9 mouse cellular contexts compared by ENCODE assay signal in the genomic region with DNA sequence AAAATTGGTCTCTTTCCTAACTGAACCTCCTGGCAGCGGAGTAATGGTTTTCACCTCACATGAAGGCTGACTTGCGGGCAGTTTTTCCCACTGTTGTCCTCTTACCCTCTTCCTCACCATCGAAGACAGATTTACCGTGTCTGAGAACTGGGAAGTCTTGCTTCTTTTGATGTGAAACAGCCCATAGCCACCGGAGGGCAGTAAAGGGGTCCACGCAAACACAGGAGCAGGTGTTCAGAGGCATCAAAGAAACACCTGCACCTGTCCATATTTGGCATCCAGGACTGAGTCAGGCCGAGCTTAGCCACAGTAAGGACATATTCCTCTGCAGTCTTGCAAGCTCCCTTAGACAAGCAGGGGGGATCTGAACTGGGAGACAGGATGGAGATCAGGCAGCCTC. TPM values are rescaled to one million over a fixed set of nuclear protein-coding genes. Genes with fewer than 3 reads are reported as not detected.
DNase-seq lines count a peak whose midpoint lies in the region; ATAC-seq and TF ChIP-seq lines count a peak whose summit lies in the region.
"Had no signal": no experiment of that assay in that cellular context is flagged by ENCODE, and none has a peak within 500 bp of the region (broad histone marks: within the 10 kb centered on the region; RNA-seq: fewer than 3 reads in every experiment).

No protein-coding gene starts in this region.

- peak; percentile 53 for TF ChIP-seq CTCF in ES-Bruce4 (IDR thresholded peaks at IDR 0.05; ENCODE audit: low read depth, low read length)

- peak overlapping the region; percentile 67 for H3K4me2 ChIP-seq in heart, embryonic 12.5 days
- H3K4me2 ChIP-seq in embryonic facial prominence, embryonic 15.5 days (replicated peaks): peak overlapping the region; percentile 57
- H3K4me2 ChIP-seq in limb, embryonic 11.5 days (ENCODE audit: low read depth, severe bottlenecking): peak overlapping the region; percentile 35

- no peak for TF ChIP-seq EP300 in ES-Bruce4 (IDR thresholded peaks at IDR 0.05; ENCODE audit: insufficient read depth, low read depth, low read length)

- no peaks in the 10 kb centered on the region for H3K36me3 ChIP-seq in heart, embryonic 12.5 days
- no peaks in the 10 kb centered on the region for H3K36me3 ChIP-seq in ES-Bruce4 (ENCODE audit: control insufficient read depth, insufficient read depth, low read length, poor library complexity, severe bottlenecking)
- no peaks in the 10 kb centered on the region for H3K36me3 ChIP-seq in embryonic facial prominence, embryonic 15.5 days
- no peaks in the 10 kb centered on the region for H3K36me3 ChIP-seq in limb, embryonic 11.5 days (ENCODE audit: control insufficient read depth, insufficient read depth, low read length)

- WGBS in heart, embryonic 12.5 days: 13% methylated on average over 7 of the region's 7 CpGs
- WGBS in embryonic facial prominence, embryonic 15.5 days: 6% methylated on average over 7 of the region's 7 CpGs
- WGBS in limb, embryonic 11.5 days: 10% methylated on average over 7 of the region's 7 CpGs

- peak overlapping the region; percentile 47 for H3K4me3 ChIP-seq in heart, embryonic 12.5 days
- H3K4me3 ChIP-seq in ES-Bruce4 (ENCODE audit: low read depth, low read length): no peak overlapping the region
- peak overlapping the region; percentile 27 for H3K4me3 ChIP-seq in embryonic facial prominence, embryonic 15.5 days (replicated peaks)
- no peak overlapping the region for H3K4me3 ChIP-seq in limb, embryonic 11.5 days (ENCODE audit: low read depth, low read length)

- H3K27ac ChIP-seq in heart, embryonic 12.5 days (ENCODE audit: poor library complexity, severe bottlenecking): no peak overlapping the region
- H3K27ac ChIP-seq in ES-Bruce4 (ENCODE audit: insufficient read depth, low read length): peak overlapping the region; percentile 29; the same call in 1 of the 2 replicates
- peak overlapping the region; percentile 68; the same call in 1 of the 2 replicates for H3K27ac ChIP-seq in embryonic facial prominence, embryonic 15.5 days (replicated peaks)
- no peak overlapping the region for H3K27ac ChIP-seq in limb, embryonic 11.5 days (replicated peaks; ENCODE audit: low read depth, low read length)

- peak overlapping the region; percentile 58; the same call in 1 of the 2 replicates for H3K9ac ChIP-seq in heart, embryonic 12.5 days
- peak overlapping the region; percentile 57 for H3K9ac ChIP-seq in ES-Bruce4 (ENCODE audit: low read depth, poor library complexity, severe bottlenecking)
- no peak overlapping the region for H3K9ac ChIP-seq in embryonic facial prominence, embryonic 15.5 days
- H3K9ac ChIP-seq in limb, embryonic 11.5 days (ENCODE audit: low read length): no peak overlapping the region

- peaks cover 9% of the 10 kb centered on the region for H3K4me1 ChIP-seq in heart, embryonic 12.5 days (replicated peaks)
- peaks cover 2% of the 10 kb centered on the region for H3K4me1 ChIP-seq in ES-Bruce4 (ENCODE audit: control insufficient read depth, insufficient read depth, low read length)
- peaks cover 13% of the 10 kb centered on the region for H3K4me1 ChIP-seq in embryonic facial prominence, embryonic 15.5 days
- no peaks in the 10 kb centered on the region for H3K4me1 ChIP-seq in limb, embryonic 11.5 days (ENCODE audit: control insufficient read depth, insufficient read depth, low read length)

- no peak for DNase-seq in heart, adult 8-10 months (ENCODE audit: low spot score)
- peak; percentile 62 for DNase-seq in limb, embryonic 11.5 days (ENCODE audit: low spot score)
- DNase-seq in thymus, postnatal 0 days (ENCODE audit: low spot score): no peak

- no peak for TF ChIP-seq POLR2A in ES-Bruce4 (IDR thresholded peaks at IDR 0.05; ENCODE audit: insufficient read depth, low read length)

- no peak for ATAC-seq in heart, embryonic 12.5 days (ENCODE audit: insufficient number of reproducible peaks, low FRiP score)
- ATAC-seq in embryonic facial prominence, embryonic 15.5 days (ENCODE audit: insufficient number of reproducible peaks, low FRiP score, low TSS enrichment, low read depth): no peak
- ATAC-seq in limb, embryonic 11.5 days (ENCODE audit: insufficient number of reproducible peaks, low FRiP score, low TSS enrichment, low read depth): no peak
- no peak for ATAC-seq in granulocyte monocyte progenitor cell, adult 5-6 weeks (replicated peaks; ENCODE audit: poor library complexity, severe bottlenecking)
- ATAC-seq in erythroblast, adult 5-6 weeks (replicated peaks; ENCODE audit: low FRiP score, poor library complexity, severe bottlenecking): no peak

- peaks cover 6% of the 10 kb centered on the region; the same call in 1 of the 2 replicates for H3K27me3 ChIP-seq in heart, embryonic 12.5 days (replicated peaks)
- H3K27me3 ChIP-seq in ES-Bruce4 (ENCODE audit: control insufficient read depth, insufficient read depth, low read length, poor library complexity, severe bottlenecking): no peaks in the 10 kb centered on the region
- no peaks in the 10 kb centered on the region for H3K27me3 ChIP-seq in embryonic facial prominence, embryonic 15.5 days
- no peaks in the 10 kb centered on the region for H3K27me3 ChIP-seq in limb, embryonic 11.5 days (ENCODE audit: control insufficient read depth, insufficient read depth, low read length)

- H3K9me3 ChIP-seq in heart, embryonic 12.5 days (replicated peaks): no peaks in the 10 kb centered on the region
- no peaks in the 10 kb centered on the region; the same call in 1 of the 2 replicates for H3K9me3 ChIP-seq in ES-Bruce4 (replicated peaks; ENCODE audit: control insufficient read depth, insufficient read depth, low read length, poor library complexity, severe bottlenecking)
- no peaks in the 10 kb centered on the region for H3K9me3 ChIP-seq in embryonic facial prominence, embryonic 15.5 days (replicated peaks)
- no peaks in the 10 kb centered on the region for H3K9me3 ChIP-seq in limb, embryonic 11.5 days (ENCODE audit: control insufficient read depth, low read length)

RNA-seq across cellular contexts. Expression of a gene that starts 7.2 kb away (rescaled TPM):
- polyA plus RNA-seq in heart, embryonic 12.5 days (2016; fragmentation: Nextera tagmentation; extraction: Ambion mirVana): not detected in 2 replicates
- total RNA-seq in heart, adult 8-10 months (2022): not detected
- not detected in 2 replicates for polyA plus RNA-seq in ES-Bruce4 (2011; ENCODE audit: insufficient read depth, insufficient read length, low read depth, missing spikeins)
- polyA plus RNA-seq in embryonic facial prominence, embryonic 15.5 days (2015; fragmentation: Nextera tagmentation; extraction: Ambion mirVana): not detected in 2 replicates
- not detected in 2 replicates for polyA plus RNA-seq in limb, embryonic 11.5 days (2014; fragmentation: Nextera tagmentation; extraction: Ambion mirVana)
- not detected in 2 replicates for total RNA-seq in granulocyte monocyte progenitor cell, adult 5-6 weeks (2014; fragmentation: Nextera tagmentation)
- total RNA-seq in granulocyte monocyte progenitor cell, adult 5-6 weeks (2017): not detected in 2 replicates
- not detected in 2 replicates for total RNA-seq in erythroblast, adult 5-6 weeks (2015; ENCODE audit: low replicate concordance)
- not detected in 2 replicates for total RNA-seq in erythroblast, adult 5-6 weeks (2017; ENCODE audit: low replicate concordance)
- polyA plus RNA-seq in thymus, postnatal 0 days (2015; fragmentation: Nextera tagmentation; extraction: Ambion mirVana): not detected in 2 replicates
- polyA plus RNA-seq: liver, embryonic 16.5 days had no signal

Comparison
In these comparisons a context has a peak if more than half of its experiments do, and no peak if none do; other contexts are left out.
1. H3K27ac ChIP-seq: peak in ES-Bruce4 (single experiment) and embryonic facial prominence, embryonic 15.5 days (single experiment); none in heart, embryonic 12.5 days (single experiment) and limb, embryonic 11.5 days (single experiment).
2. H3K4me3 ChIP-seq: peak in heart, embryonic 12.5 days (single experiment) and embryonic facial prominence, embryonic 15.5 days (single experiment); none in ES-Bruce4 (single experiment) and limb, embryonic 11.5 days (single experiment).
3. H3K9ac ChIP-seq: peak in heart, embryonic 12.5 days (single experiment) and ES-Bruce4 (single experiment); none in embryonic facial prominence, embryonic 15.5 days (single experiment) and limb, embryonic 11.5 days (single experiment).
4. Peak in every context shown above with its lines, with median percentiles within 50 percentile points of each other: H3K4me2 ChIP-seq.